Mouse (Mus musculus): ENCODE data around the gene Olfr1513.

DNA sequence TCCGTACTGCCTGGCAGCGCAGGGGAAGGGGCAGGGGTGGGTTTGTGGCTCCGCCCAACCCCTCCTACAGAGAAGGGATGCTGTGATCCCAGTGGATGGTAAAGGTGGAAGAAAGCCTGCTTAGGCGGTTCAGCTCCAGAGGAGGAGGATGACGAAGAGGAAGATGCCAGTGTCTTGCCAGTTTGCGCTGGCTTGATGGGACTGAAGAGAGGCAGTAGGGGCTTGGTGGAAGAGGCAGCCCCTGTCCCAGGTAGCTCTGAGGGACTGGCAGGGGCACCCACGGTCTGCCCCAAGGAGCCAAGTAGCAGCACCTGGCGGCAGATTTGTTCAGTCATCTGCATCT, 41.4 kb downstream of the Olfr1513 start:
- TF ChIP-seq POLR2A (IDR thresholded peaks at IDR 0.05; ENCODE audit: borderline replicate concordance, insufficient read depth, low read length) (no peak), CTCF (IDR thresholded peaks at IDR 0.05; ENCODE audit: borderline replicate concordance, insufficient read depth, low read depth, low read length) (no peak)

Measured in cerebellum, adult 2 months (tissue).